Mouse (Mus musculus): ENCODE data around the gene Cdca5. TPM values are rescaled to one million over a fixed set of nuclear protein-coding genes. Genes with fewer than 3 reads are reported as not detected.
A peak's percentile ranks its signal among the peaks of the same experiment; 100 is the strongest.

Gene Cdca5
- polyA plus RNA-seq, 1 experiment, result 0.20 TPM

DNA sequence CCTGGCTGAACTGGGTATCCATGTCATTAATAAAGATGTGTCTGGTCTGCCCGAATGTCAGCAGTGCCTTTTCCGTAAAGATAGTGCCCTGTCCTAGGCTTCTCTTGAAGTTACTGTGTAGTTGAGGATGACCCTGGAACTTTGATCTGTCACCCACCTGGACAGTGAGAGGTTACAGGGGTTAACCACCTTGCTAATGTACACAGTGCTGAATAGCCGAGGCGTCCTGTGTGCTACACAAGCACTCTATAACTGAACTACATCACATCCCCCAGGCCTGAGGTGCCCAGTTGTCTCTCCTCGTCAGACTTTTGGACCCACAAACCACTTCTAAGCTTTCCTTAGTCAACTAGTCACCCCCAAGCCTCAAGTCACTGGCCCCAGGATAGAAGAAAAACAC lies 22.4 kb upstream of the Cdca5 start:
- Histone ChIP-seq H3K4me1 (ENCODE audit: control insufficient read depth, insufficient read depth, low read length) (peaks cover 25% of the 10 kb centered on the region), H3K27me3 (ENCODE audit: control insufficient read depth, insufficient read depth, low read length) (no peaks in the 10 kb centered on the region), H3K4me3 (replicated peaks; ENCODE audit: insufficient read depth, low read depth, low read length) (peak overlapping the region; percentile 75), H3K27ac (ENCODE audit: insufficient read depth, low read length) (0 out of 2 replicates have a peak overlapping the region, but pooled peaks have one; percentile 67)
- WGBS, result 39% methylated on average over 5 of the region's 5 CpGs
- no peak for DNase-seq
- TF ChIP-seq CTCF (IDR thresholded peaks at IDR 0.05; ENCODE audit: borderline replicate concordance, insufficient read depth, low read depth, low read length) (no peak), POLR2A (IDR thresholded peaks at IDR 0.05; ENCODE audit: borderline replicate concordance, insufficient read depth, low read length) (no peak)

DNA sequence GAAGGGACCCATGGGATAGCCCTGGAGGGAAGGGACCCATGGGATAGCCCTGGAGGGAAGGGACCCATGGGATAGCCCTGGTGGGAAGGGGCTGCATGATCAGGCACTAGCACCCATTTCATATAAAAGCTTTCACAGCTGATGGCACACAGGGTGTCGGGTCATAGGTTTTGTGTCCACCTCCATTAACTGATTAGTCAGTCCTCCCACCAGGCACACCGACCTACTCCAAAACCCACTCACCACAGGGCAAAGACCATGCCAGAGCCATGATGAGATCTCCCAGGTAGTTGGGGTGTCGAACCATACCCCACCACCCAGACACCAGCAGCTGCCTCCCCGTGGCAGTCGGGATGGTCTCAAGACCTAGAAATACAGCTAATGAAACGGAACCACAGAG lies 21.7 kb upstream of the Cdca5 start:
- Histone ChIP-seq H3K27ac (ENCODE audit: insufficient read depth, low read length) (no peak overlapping the region), H3K4me3 (replicated peaks; ENCODE audit: insufficient read depth, low read depth, low read length) (no peak overlapping the region), H3K27me3 (ENCODE audit: control insufficient read depth, insufficient read depth, low read length) (no peaks in the 10 kb centered on the region), H3K4me1 (ENCODE audit: control insufficient read depth, insufficient read depth, low read length) (peaks cover 27% of the 10 kb centered on the region)
- no peak for DNase-seq
- WGBS, result 89% methylated on average over 6 of the region's 6 CpGs
- TF ChIP-seq CTCF (IDR thresholded peaks at IDR 0.05; ENCODE audit: borderline replicate concordance, insufficient read depth, low read depth, low read length) (no peak), POLR2A (IDR thresholded peaks at IDR 0.05; ENCODE audit: borderline replicate concordance, insufficient read depth, low read length) (no peak)

DNA sequence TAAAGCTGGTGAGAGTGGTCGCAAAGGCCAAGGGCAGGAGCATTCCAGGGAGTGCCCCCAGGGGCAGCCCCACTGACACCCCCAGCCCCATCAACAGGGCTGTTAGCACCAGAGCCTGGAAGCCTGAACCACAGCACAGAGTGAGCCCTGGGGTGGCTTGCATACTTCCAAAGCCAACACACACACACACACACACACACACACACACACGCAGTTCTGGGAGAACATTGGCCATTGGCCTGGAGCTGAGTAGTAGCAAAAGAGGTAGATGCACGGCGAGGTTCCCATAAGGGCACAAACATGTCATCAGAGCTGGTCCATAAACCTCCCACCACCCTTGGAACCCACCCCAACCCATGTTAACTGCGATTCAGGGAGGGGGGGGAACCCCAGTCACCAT lies 18.2 kb upstream of the Cdca5 start:
- DNase-seq, result no peak
- Histone ChIP-seq H3K27me3 (ENCODE audit: control insufficient read depth, insufficient read depth, low read length) (no peaks in the 10 kb centered on the region), H3K4me3 (replicated peaks; ENCODE audit: insufficient read depth, low read depth, low read length) (peak overlapping the region; percentile 54), H3K4me1 (ENCODE audit: control insufficient read depth, insufficient read depth, low read length) (peaks cover 22% of the 10 kb centered on the region), H3K27ac (ENCODE audit: insufficient read depth, low read length) (peak overlapping the region; percentile 43)
- WGBS, result 18% methylated on average over 5 of the region's 5 CpGs
- TF ChIP-seq CTCF (IDR thresholded peaks at IDR 0.05; ENCODE audit: borderline replicate concordance, insufficient read depth, low read depth, low read length), result no peak
- TF ChIP-seq POLR2A (IDR thresholded peaks at IDR 0.05; ENCODE audit: borderline replicate concordance, insufficient read depth, low read length), result no peak

DNA sequence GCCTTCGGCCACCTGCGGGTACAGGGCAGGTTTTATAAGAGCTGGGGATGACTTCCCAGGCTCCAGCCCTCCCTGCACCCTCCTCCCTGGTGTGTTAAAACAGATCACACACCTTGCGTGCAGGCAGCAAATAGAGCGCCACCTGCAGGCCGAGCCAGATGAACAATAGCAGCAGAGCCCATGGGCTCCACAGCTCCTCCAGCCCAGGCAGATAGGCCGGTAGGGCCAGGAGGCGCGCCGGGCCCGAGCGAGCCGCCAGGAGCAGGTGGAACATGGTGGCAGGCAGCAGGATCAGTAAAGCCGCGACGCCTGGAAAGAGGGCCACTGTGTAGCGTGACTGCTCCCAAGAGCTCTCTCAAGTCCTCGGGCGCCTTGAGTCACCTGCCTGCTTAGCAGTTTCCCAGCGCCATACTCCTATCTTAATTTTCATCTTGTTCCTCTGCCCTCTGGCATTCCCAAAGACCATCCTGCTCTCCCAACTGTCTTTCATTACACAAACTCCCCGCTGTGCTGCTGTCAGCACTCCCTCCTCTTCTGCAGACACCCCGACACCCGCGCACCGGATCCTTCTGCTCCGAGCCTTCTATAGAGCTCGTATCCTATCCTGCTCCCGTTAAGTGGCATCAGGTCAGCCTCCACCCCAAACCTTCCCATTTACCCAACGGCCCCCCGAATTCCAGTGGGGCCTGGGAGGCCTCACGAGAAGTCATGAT lies 17.6 kb upstream of the Cdca5 start:
- Histone ChIP-seq H3K27ac (ENCODE audit: insufficient read depth, low read length) (peak overlapping the region; percentile 43), H3K27me3 (ENCODE audit: control insufficient read depth, insufficient read depth, low read length) (no peaks in the 10 kb centered on the region), H3K4me1 (ENCODE audit: control insufficient read depth, insufficient read depth, low read length) (peaks cover 20% of the 10 kb centered on the region), H3K4me3 (replicated peaks; ENCODE audit: insufficient read depth, low read depth, low read length) (peak overlapping the region; percentile 54)
- DNase-seq, result peak; percentile 88 to 90
- TF ChIP-seq POLR2A (IDR thresholded peaks at IDR 0.05; ENCODE audit: borderline replicate concordance, insufficient read depth, low read length) (no peak), CTCF (IDR thresholded peaks at IDR 0.05; ENCODE audit: borderline replicate concordance, insufficient read depth, low read depth, low read length) (peak; percentile 77)
- WGBS, result 1% methylated on average over 30 of the region's 30 CpGs

DNA sequence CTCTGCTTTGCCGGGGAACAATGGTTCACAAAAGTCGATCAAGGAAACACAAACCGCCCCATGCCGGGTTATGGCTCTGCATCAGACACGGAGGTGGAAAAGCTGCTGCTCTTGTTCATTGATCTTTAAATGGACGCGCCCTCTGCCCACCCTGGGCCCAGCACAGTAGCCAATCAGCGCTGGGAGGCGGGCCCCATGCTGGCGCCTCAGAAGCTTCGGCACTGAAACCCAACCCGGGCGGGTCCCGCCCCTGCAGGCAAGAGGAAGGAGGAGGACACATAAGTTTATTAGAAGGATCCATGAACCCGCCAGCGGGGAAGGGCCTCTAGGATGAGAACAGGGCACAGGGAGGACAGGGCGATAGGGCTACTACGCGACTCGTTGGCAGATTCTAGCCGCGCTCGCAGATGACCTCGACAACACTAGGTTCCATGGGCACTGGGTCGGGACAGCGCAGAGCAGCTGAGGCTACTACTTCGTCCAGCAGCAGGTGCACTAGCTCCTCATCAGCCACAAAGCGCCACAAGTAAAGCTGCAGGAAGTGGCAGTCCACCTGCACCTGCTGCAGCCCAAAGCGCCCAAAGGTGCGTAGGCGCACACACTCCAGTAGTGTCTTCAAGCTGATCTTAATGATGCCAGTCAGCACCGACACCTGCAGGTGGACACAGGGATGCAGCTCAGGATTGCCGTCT lies 16.9 kb upstream of the Cdca5 start, which contains the start of gene Tm7sf2:
Gene Tm7sf2, minus strand, starts transcription at position 650 of the 692 bp plus-strand sequence.
- 0 out of 2 replicates have a peak, but pooled peaks have one; percentile 1 for TF ChIP-seq CTCF (IDR thresholded peaks at IDR 0.05; ENCODE audit: borderline replicate concordance, insufficient read depth, low read depth, low read length)
- 0 out of 2 replicates have a peak, but pooled peaks have one; percentile 17 for TF ChIP-seq POLR2A (IDR thresholded peaks at IDR 0.05; ENCODE audit: borderline replicate concordance, insufficient read depth, low read length)
- Histone ChIP-seq H3K4me3 (replicated peaks; ENCODE audit: insufficient read depth, low read depth, low read length) (peak within 1 kb of the TSS; percentile 54), H3K27ac (ENCODE audit: insufficient read depth, low read length) (peak within 1 kb of the TSS; percentile 30; the same call in 1 of the 2 replicates), H3K27me3 (ENCODE audit: control insufficient read depth, insufficient read depth, low read length) (no peaks in the 10 kb centered on the region), H3K4me1 (ENCODE audit: control insufficient read depth, insufficient read depth, low read length) (peaks cover 13% of the 10 kb centered on the region)
- DNase-seq, result peak; percentile 85 to 87
- WGBS, result 11% methylated on average over 33 of the region's 33 CpGs

DNA sequence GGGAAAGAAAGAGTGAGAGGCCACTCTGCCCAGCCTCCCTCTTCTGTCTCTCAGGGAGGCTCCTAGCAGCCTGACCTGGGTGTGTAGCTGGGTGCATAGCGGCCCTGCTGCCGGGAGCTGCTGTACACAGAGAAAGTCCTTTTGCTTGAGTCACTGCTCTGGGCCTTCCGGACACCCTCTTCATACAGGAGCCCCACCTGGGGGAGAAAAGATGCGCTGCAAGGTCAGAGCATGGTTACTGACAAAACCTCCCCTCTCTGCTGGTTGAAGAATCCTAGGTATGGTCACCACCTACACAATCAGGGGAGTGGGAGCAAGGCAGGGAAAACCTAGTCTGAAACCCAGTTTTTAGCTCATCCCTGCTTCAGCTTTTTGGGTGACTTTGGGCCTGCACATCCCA lies 15.8 kb upstream of the Cdca5 start:
- H3K27ac ChIP-seq (ENCODE audit: insufficient read depth, low read length), result no peak overlapping the region
- no peak for DNase-seq
- 80% methylated on average over 4 of the region's 4 CpGs for WGBS

DNA sequence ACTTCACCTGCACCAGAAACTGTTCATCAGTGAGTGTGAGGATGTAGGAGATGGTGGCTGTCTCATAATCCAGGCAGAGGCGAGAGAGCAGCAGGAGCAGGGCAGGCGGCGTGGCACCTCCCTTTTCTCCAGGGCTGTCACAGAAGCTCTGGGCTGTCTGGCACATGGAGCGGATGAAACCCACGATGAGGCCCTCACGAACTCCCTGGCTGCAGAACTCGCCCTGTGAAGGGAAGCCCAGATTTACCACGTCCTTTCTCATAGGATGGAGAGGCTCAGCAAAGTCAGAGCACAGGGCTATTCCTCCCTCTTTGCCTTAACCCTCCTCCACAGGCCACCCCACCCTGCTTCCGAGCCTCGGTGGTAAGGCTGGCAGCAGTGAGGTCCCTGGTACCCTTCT lies 14.9 kb upstream of the Cdca5 start:
- Histone ChIP-seq H3K27me3 (ENCODE audit: control insufficient read depth, insufficient read depth, low read length) (no peaks in the 10 kb centered on the region), H3K4me1 (ENCODE audit: control insufficient read depth, insufficient read depth, low read length) (peaks cover 9% of the 10 kb centered on the region), H3K27ac (ENCODE audit: insufficient read depth, low read length) (no peak overlapping the region), H3K4me3 (replicated peaks; ENCODE audit: insufficient read depth, low read depth, low read length) (no peak overlapping the region)
- DNase-seq, result no peak
- no peak for TF ChIP-seq CTCF (IDR thresholded peaks at IDR 0.05; ENCODE audit: borderline replicate concordance, insufficient read depth, low read depth, low read length)
- TF ChIP-seq POLR2A (IDR thresholded peaks at IDR 0.05; ENCODE audit: borderline replicate concordance, insufficient read depth, low read length), result no peak
- WGBS, result 70% methylated on average over 10 of the region's 10 CpGs

More for the DNA sequence above, 15.8 kb upstream of the Cdca5 start:
- TF ChIP-seq POLR2A (IDR thresholded peaks at IDR 0.05; ENCODE audit: borderline replicate concordance, insufficient read depth, low read length), result no peak
- TF ChIP-seq CTCF (IDR thresholded peaks at IDR 0.05; ENCODE audit: borderline replicate concordance, insufficient read depth, low read depth, low read length), result no peak
- Histone ChIP-seq H3K27me3 (ENCODE audit: control insufficient read depth, insufficient read depth, low read length) (no peaks in the 10 kb centered on the region), H3K4me1 (ENCODE audit: control insufficient read depth, insufficient read depth, low read length) (peaks cover 9% of the 10 kb centered on the region), H3K4me3 (replicated peaks; ENCODE audit: insufficient read depth, low read depth, low read length) (no peak overlapping the region)
